ENCODE assay signal across 30 mouse cellular contexts in genomic region chr8:122452154-122452553, GRCm38 (mm10). TPM values are rescaled to one million over a fixed set of nuclear protein-coding genes. Genes with fewer than 3 reads are reported as not detected.
DNase-seq lines count a peak whose midpoint lies in the region; ATAC-seq and TF ChIP-seq lines count a peak whose summit lies in the region.
"Had no signal": no experiment of that assay in that cellular context is flagged by ENCODE, and none has a peak within 500 bp of the region (broad histone marks: within the 10 kb centered on the region; RNA-seq: fewer than 3 reads in every experiment).

No protein-coding gene starts in this region.

- TF ChIP-seq EP300 in heart, adult 2 months (IDR thresholded peaks at IDR 0.05; ENCODE audit: insufficient read depth, low read depth, low read length): peak; percentile 80

- DNase-seq in heart, adult 2 months: peak in 1 of 2 experiments; percentile 68
- no peak for DNase-seq in heart, adult 8-10 months (ENCODE audit: low spot score)
- DNase-seq in heart, adult 9 months (ENCODE audit: low spot score in 2 of 2): peak; percentile 47 to 50
- DNase-seq in heart, postnatal 14 days: peak; percentile 36 to 47
- no peak for DNase-seq in layer of hippocampus, adult 2 months (ENCODE audit: low spot score in 2 of 2)
- no peak for DNase-seq in frontal cortex, postnatal 25 days (ENCODE audit: low spot score in 2 of 2)
- DNase-seq in midbrain, embryonic 10.5 days (ENCODE audit: low spot score): no peak
- DNase-seq: adrenal gland, postnatal 10 days; cerebellum, adult 2 months; cerebellum, postnatal 25 days; kidney, adult 11 months; left cerebral cortex, postnatal 4 days; liver, postnatal 0 days; right cerebral cortex, postnatal 14 days; spleen, adult 18-20 months had no signal

- no peaks in the 10 kb centered on the region for H3K4me1 ChIP-seq in heart, adult 2 months (ENCODE audit: control insufficient read depth, insufficient read depth, low read length)
- peaks cover 41% of the 10 kb centered on the region for H3K4me1 ChIP-seq in heart, embryonic 13.5 days
- no peaks in the 10 kb centered on the region for H3K4me1 ChIP-seq in midbrain, embryonic 10.5 days
- H3K4me1 ChIP-seq: embryonic facial prominence, embryonic 13.5 days; forebrain, embryonic 15.5 days; hindbrain, embryonic 13.5 days; midbrain, embryonic 12.5 days had no signal

- intact Hi-C loops in heart, adult 2 months (cut with DNase I): no loop called here
- intact Hi-C loops in heart, postnatal 14 days (cut with DNase I): no loop called here

- no peak; the same call in 1 of the 2 replicates for TF ChIP-seq POLR2A in heart, adult 2 months (IDR thresholded peaks at IDR 0.05; ENCODE audit: insufficient read depth, low read depth, low read length)

- no peaks in the 10 kb centered on the region for H3K79me2 ChIP-seq in heart, adult 2 months (replicated peaks; ENCODE audit: control insufficient read depth, insufficient read depth, low read length)

- no peaks in the 10 kb centered on the region for H3K36me3 ChIP-seq in heart, adult 2 months (ENCODE audit: control insufficient read depth, insufficient read depth, low read length)
- no peaks in the 10 kb centered on the region for H3K36me3 ChIP-seq in heart, embryonic 13.5 days
- no peaks in the 10 kb centered on the region for H3K36me3 ChIP-seq in midbrain, embryonic 10.5 days
- H3K36me3 ChIP-seq: embryonic facial prominence, embryonic 13.5 days; forebrain, embryonic 15.5 days; hindbrain, embryonic 13.5 days; midbrain, embryonic 12.5 days had no signal

- H3K9ac ChIP-seq in heart, adult 2 months (ENCODE audit: low read depth, low read length): no peak overlapping the region
- no peak overlapping the region for H3K9ac ChIP-seq in heart, embryonic 13.5 days
- H3K9ac ChIP-seq: forebrain, embryonic 15.5 days; hindbrain, embryonic 13.5 days; liver, postnatal 0 days; midbrain, embryonic 12.5 days had no signal

- no peak overlapping the region for H3K4me3 ChIP-seq in heart, adult 2 months
- H3K4me3 ChIP-seq in heart, embryonic 13.5 days: no peak overlapping the region
- no peak overlapping the region for H3K4me3 ChIP-seq in layer of hippocampus, adult 2 months
- no peak overlapping the region for H3K4me3 ChIP-seq in midbrain, embryonic 10.5 days
- H3K4me3 ChIP-seq: embryonic facial prominence, embryonic 13.5 days; forebrain, embryonic 15.5 days; hindbrain, embryonic 13.5 days; left cerebral cortex, adult 2 months; midbrain, embryonic 12.5 days had no signal

- no peaks in the 10 kb centered on the region for H3K27me3 ChIP-seq in heart, adult 2 months (ENCODE audit: control insufficient read depth, insufficient read depth, low read length)
- peaks cover 12% of the 10 kb centered on the region; the same call in 1 of the 2 replicates for H3K27me3 ChIP-seq in heart, embryonic 13.5 days (replicated peaks)
- peaks cover 17% of the 10 kb centered on the region for H3K27me3 ChIP-seq in midbrain, embryonic 10.5 days (ENCODE audit: low read depth, poor library complexity, severe bottlenecking)
- H3K27me3 ChIP-seq: forebrain, embryonic 15.5 days had no signal

- no peak for TF ChIP-seq CTCF in heart, adult 2 months (IDR thresholded peaks at IDR 0.05)
- no peak for TF ChIP-seq CTCF in layer of hippocampus, adult 2 months (conservative IDR thresholded peaks at IDR 0.05)

- 70% methylated on average over 9 of the region's 10 CpGs for WGBS in heart, adult 2 months
- WGBS in heart, embryonic 13.5 days: 45% methylated on average over 10 of the region's 10 CpGs
- 83% methylated on average over 10 of the region's 10 CpGs for WGBS in midbrain, embryonic 10.5 days

- no peaks in the 10 kb centered on the region for H3K9me3 ChIP-seq in heart, embryonic 13.5 days
- H3K9me3 ChIP-seq in midbrain, embryonic 10.5 days (replicated peaks): no peaks in the 10 kb centered on the region
- H3K9me3 ChIP-seq: embryonic facial prominence, embryonic 13.5 days; forebrain, embryonic 15.5 days; hindbrain, embryonic 13.5 days; midbrain, embryonic 12.5 days had no signal

- no peak for ATAC-seq in heart, embryonic 13.5 days (ENCODE audit: extremely low read depth, insufficient number of reproducible peaks, low FRiP score, low TSS enrichment)
- ATAC-seq: forebrain, embryonic 15.5 days; liver, postnatal 0 days; lung, postnatal 0 days had no signal

- H3K4me2 ChIP-seq in heart, embryonic 13.5 days: peak overlapping the region; percentile 23; the same call in 1 of the 2 replicates
- H3K4me2 ChIP-seq: embryonic facial prominence, embryonic 13.5 days; forebrain, embryonic 15.5 days; hindbrain, embryonic 13.5 days; midbrain, embryonic 12.5 days had no signal

- peak overlapping the region; percentile 54 for H3K27ac ChIP-seq in heart, adult 2 months
- peak overlapping the region; percentile 92 for H3K27ac ChIP-seq in heart, embryonic 13.5 days (replicated peaks)
- no peak overlapping the region for H3K27ac ChIP-seq in layer of hippocampus, adult 2 months
- H3K27ac ChIP-seq in midbrain, embryonic 10.5 days (replicated peaks): no peak overlapping the region
- H3K27ac ChIP-seq: embryonic facial prominence, embryonic 13.5 days; forebrain, embryonic 15.5 days; hindbrain, embryonic 13.5 days; kidney, postnatal 0 days; left cerebral cortex, adult 2 months; midbrain, embryonic 12.5 days had no signal

RNA-seq across cellular contexts. Expression of gene Snai3, which starts 8.4 kb away (rescaled TPM):
- 1 to 10 TPM; 1.6 to 8.1 TPM for total RNA-seq in heart, adult 2 months (2021)
- polyA plus RNA-seq in heart, adult 2 months (2012; rRNA removed): 6.8 and 8.2 TPM in 2 replicates
- 10 to 100 TPM in 2 of 4 experiments, 1 to 10 TPM in 2; 2.7 to 14.4 (median 8.2) TPM for total RNA-seq in heart, adult 8-10 months (2022)
- 2.4 and 3.1 TPM in 2 replicates for polyA plus RNA-seq in heart, embryonic 13.5 days (2015; fragmentation: Nextera tagmentation; extraction: Ambion mirVana)
- total RNA-seq in heart, postnatal 14 days (2021): 1 to 10 TPM; 1.1 to 1.6 TPM
- total RNA-seq in layer of hippocampus, adult 2 months (2021): not detected
- 0.07 TPM in 1 of 2 replicates, not detected in the other for polyA plus RNA-seq in midbrain, embryonic 10.5 days (2016; fragmentation: Nextera tagmentation; extraction: Ambion mirVana)
- total RNA-seq: granulocyte monocyte progenitor cell, adult 5-6 weeks; layer of hippocampus, postnatal 10 days; left cerebral cortex, postnatal 4 days; liver, adult 2 months; MEL; monocyte, adult 5-6 weeks had no signal
- polyA plus RNA-seq: forebrain, embryonic 15.5 days; hindbrain, embryonic 13.5 days; midbrain, embryonic 12.5 days; neural tube, embryonic 11.5 days had no signal

RNA-seq across cellular contexts. Expression of gene Mvd, which starts 8.9 kb away (rescaled TPM):
- total RNA-seq in heart, adult 2 months (2021): 1 to 10 TPM; 4.0 to 5.6 TPM
- polyA plus RNA-seq in heart, adult 2 months (2012; rRNA removed): 8.5 and 9.0 TPM in 2 replicates
- total RNA-seq in heart, adult 8-10 months (2022): 1 to 10 TPM; 3.9 to 5.6 (median 4.9) TPM
- polyA plus RNA-seq in heart, embryonic 13.5 days (2015; fragmentation: Nextera tagmentation; extraction: Ambion mirVana): 19.7 and 21.8 TPM in 2 replicates
- total RNA-seq in heart, postnatal 14 days (2021): 1 to 10 TPM; 4.7 to 5.0 TPM
- 10 to 100 TPM; 16.7 to 17.6 TPM for total RNA-seq in layer of hippocampus, adult 2 months (2021)
- 60.3 and 60.7 TPM in 2 replicates for polyA plus RNA-seq in midbrain, embryonic 10.5 days (2016; fragmentation: Nextera tagmentation; extraction: Ambion mirVana)

RNA-seq across cellular contexts. Expression of gene Cyba, which starts 19.4 kb away (rescaled TPM):
- total RNA-seq in heart, adult 2 months (2021): 10 to 100 TPM; 41.2 to 43.9 TPM
- 62.1 and 92.8 TPM in 2 replicates for polyA plus RNA-seq in heart, adult 2 months (2012; rRNA removed)
- 10 to 100 TPM; 39.2 to 50.2 (median 44.5) TPM for total RNA-seq in heart, adult 8-10 months (2022)
- polyA plus RNA-seq in heart, embryonic 13.5 days (2015; fragmentation: Nextera tagmentation; extraction: Ambion mirVana): 170 and 202 TPM in 2 replicates
- total RNA-seq in heart, postnatal 14 days (2021): 10 to 100 TPM; 43.8 to 47.4 TPM
- 10 to 100 TPM in 1 of 2 experiments, 1 to 10 TPM in 1; 10.0 to 10.7 TPM for total RNA-seq in layer of hippocampus, adult 2 months (2021)
- 75.8 and 80.9 TPM in 2 replicates for polyA plus RNA-seq in midbrain, embryonic 10.5 days (2016; fragmentation: Nextera tagmentation; extraction: Ambion mirVana)
- polyA plus RNA-seq: C2C12 had no signal

RNA-seq across cellular contexts. Expression of gene Rnf166, which starts 23.7 kb away (rescaled TPM):
- total RNA-seq in heart, adult 2 months (2021): 10 to 100 TPM; 36.9 to 41.6 TPM
- polyA plus RNA-seq in heart, adult 2 months (2012; rRNA removed): 91.3 and 99.4 TPM in 2 replicates
- 10 to 100 TPM; 38.4 to 68.1 (median 57.1) TPM for total RNA-seq in heart, adult 8-10 months (2022)
- 33.2 and 42.0 TPM in 2 replicates for polyA plus RNA-seq in heart, embryonic 13.5 days (2015; fragmentation: Nextera tagmentation; extraction: Ambion mirVana)
- 10 to 100 TPM; 28.7 to 28.9 TPM for total RNA-seq in heart, postnatal 14 days (2021)
- 10 to 100 TPM; 32.7 to 39.5 TPM for total RNA-seq in layer of hippocampus, adult 2 months (2021)
- 31.7 and 35.6 TPM in 2 replicates for polyA plus RNA-seq in midbrain, embryonic 10.5 days (2016; fragmentation: Nextera tagmentation; extraction: Ambion mirVana)

RNA-seq across cellular contexts. Expression of gene Ctu2, which starts 23.8 kb away (rescaled TPM):
- total RNA-seq in heart, adult 2 months (2021): 1 to 10 TPM; 5.6 to 7.7 TPM
- 12.3 and 15.8 TPM in 2 replicates for polyA plus RNA-seq in heart, adult 2 months (2012; rRNA removed)
- total RNA-seq in heart, adult 8-10 months (2022): 10 to 100 TPM in 1 of 4 experiments, 1 to 10 TPM in 3; 5.0 to 12.4 (median 7.7) TPM
- polyA plus RNA-seq in heart, embryonic 13.5 days (2015; fragmentation: Nextera tagmentation; extraction: Ambion mirVana): 23.9 and 29.6 TPM in 2 replicates
- total RNA-seq in heart, postnatal 14 days (2021): 10 to 100 TPM; 10.8 TPM
- 10 to 100 TPM; 22.8 to 23.7 TPM for total RNA-seq in layer of hippocampus, adult 2 months (2021)
- 71.5 and 72.6 TPM in 2 replicates for polyA plus RNA-seq in midbrain, embryonic 10.5 days (2016; fragmentation: Nextera tagmentation; extraction: Ambion mirVana)

Comparison
In these comparisons a context has a peak if more than half of its experiments do, and no peak if none do; other contexts are left out.
1. DNase-seq: peak in heart, adult 9 months (2 of 2) and heart, postnatal 14 days (2 of 2); none in heart, adult 8-10 months (single experiment), layer of hippocampus, adult 2 months (0 of 2), frontal cortex, postnatal 25 days (0 of 2) and midbrain, embryonic 10.5 days (single experiment).
2. H3K27ac ChIP-seq: peak in heart, adult 2 months (single experiment) and heart, embryonic 13.5 days (single experiment); none in layer of hippocampus, adult 2 months (single experiment) and midbrain, embryonic 10.5 days (single experiment).